Mouse (Mus musculus): ENCODE measurements around the gene Kcnk13. TPM values are rescaled to one million over a fixed set of nuclear protein-coding genes. Genes with fewer than 3 reads are reported as not detected.

Gene Kcnk13
- polyA plus RNA-seq, 1 experiment from 2014 or later: 0.37 TPM

- Histone ChIP-seq H3K9me3 (ENCODE audit: control insufficient read depth, low read length) (no peaks in the 10 kb centered on the region), H3K4me2 (ENCODE audit: low read length) (no peak overlapping the region), H3K4me3 (ENCODE audit: low read depth, low read length) (no peak overlapping the region), H3K27me3 (replicated peaks; ENCODE audit: control insufficient read depth, insufficient read depth, low read length) (peaks cover 17% of the 10 kb centered on the region; the same call in 1 of the 2 replicates), H3K4me1 (replicated peaks; ENCODE audit: control insufficient read depth, insufficient read depth, low read length) (no peaks in the 10 kb centered on the region), H3K27ac (ENCODE audit: low read depth) (no peak overlapping the region), H3K9ac (ENCODE audit: low read length) (no peak overlapping the region), H3K36me3 (ENCODE audit: control insufficient read depth, insufficient read depth, low read length) (no peaks in the 10 kb centered on the region)
- peak; percentile 40 for DNase-seq (ENCODE audit: low spot score)
- ATAC-seq (replicated peaks; ENCODE audit: low FRiP score, low TSS enrichment, low read depth): no peak
- WGBS: 66% methylated on average over 9 of the region's 9 CpGs
These were observed 5.9 kb upstream of the Kcnk13 start for GRCm38 (mm10) chr12:99958068-99959060.

GRCm38 (mm10) chr12:99959291-99959690 lies 5.0 kb upstream of the Kcnk13 start:
- H3K9ac ChIP-seq (ENCODE audit: low read length): no peak overlapping the region
- no peak overlapping the region for H3K4me3 ChIP-seq (ENCODE audit: low read depth, low read length)
- no peak overlapping the region for H3K4me2 ChIP-seq (ENCODE audit: low read length)
- H3K4me1 ChIP-seq (replicated peaks; ENCODE audit: control insufficient read depth, insufficient read depth, low read length): no peaks in the 10 kb centered on the region
- H3K27me3 ChIP-seq (replicated peaks; ENCODE audit: control insufficient read depth, insufficient read depth, low read length): peaks cover 26% of the 10 kb centered on the region
- DNase-seq (ENCODE audit: low spot score) (no peak), ATAC-seq (replicated peaks; ENCODE audit: low FRiP score, low TSS enrichment, low read depth) (no peak)
- H3K36me3 ChIP-seq (ENCODE audit: control insufficient read depth, insufficient read depth, low read length): no peaks in the 10 kb centered on the region
- H3K27ac ChIP-seq (ENCODE audit: low read depth): no peak overlapping the region
- H3K9me3 ChIP-seq (ENCODE audit: control insufficient read depth, low read length): no peaks in the 10 kb centered on the region

- WGBS: 34% methylated on average over 10 of the region's 10 CpGs
- no peak overlapping the region for H3K9ac ChIP-seq (ENCODE audit: low read length)
- no peak for DNase-seq (ENCODE audit: low spot score)
- no peak overlapping the region for H3K4me3 ChIP-seq (ENCODE audit: low read depth, low read length)
- H3K4me1 ChIP-seq (replicated peaks; ENCODE audit: control insufficient read depth, insufficient read depth, low read length): peaks cover 4% of the 10 kb centered on the region; the same call in 1 of the 2 replicates
- peaks cover 32% of the 10 kb centered on the region for H3K27me3 ChIP-seq (replicated peaks; ENCODE audit: control insufficient read depth, insufficient read depth, low read length)
- no peaks in the 10 kb centered on the region for H3K36me3 ChIP-seq (ENCODE audit: control insufficient read depth, insufficient read depth, low read length)
- H3K4me2 ChIP-seq (ENCODE audit: low read length): no peak overlapping the region
- no peak overlapping the region for H3K27ac ChIP-seq (ENCODE audit: low read depth)
- no peaks in the 10 kb centered on the region for H3K9me3 ChIP-seq (ENCODE audit: control insufficient read depth, low read length)
- no peak for ATAC-seq (replicated peaks; ENCODE audit: low FRiP score, low TSS enrichment, low read depth)
These were observed 4.4 kb upstream of the Kcnk13 start for GRCm38 (mm10) chr12:99959930-99960329.

GRCm38 (mm10) chr12:99960675-99961074 lies 3.6 kb upstream of the Kcnk13 start:
- 89% methylated on average over 7 of the region's 7 CpGs for WGBS
- Histone ChIP-seq H3K9me3 (ENCODE audit: control insufficient read depth, low read length) (no peaks in the 10 kb centered on the region), H3K4me2 (ENCODE audit: low read length) (no peak overlapping the region), H3K4me3 (ENCODE audit: low read depth, low read length) (no peak overlapping the region), H3K9ac (ENCODE audit: low read length) (no peak overlapping the region), H3K27ac (ENCODE audit: low read depth) (no peak overlapping the region), H3K4me1 (replicated peaks; ENCODE audit: control insufficient read depth, insufficient read depth, low read length) (peaks cover 9% of the 10 kb centered on the region; the same call in 1 of the 2 replicates), H3K36me3 (ENCODE audit: control insufficient read depth, insufficient read depth, low read length) (no peaks in the 10 kb centered on the region), H3K27me3 (replicated peaks; ENCODE audit: control insufficient read depth, insufficient read depth, low read length) (peaks cover 40% of the 10 kb centered on the region)
- DNase-seq (ENCODE audit: low spot score) (no peak), ATAC-seq (replicated peaks; ENCODE audit: low FRiP score, low TSS enrichment, low read depth) (no peak)

GRCm38 (mm10) chr12:99965203-99966115 lies 1.2 kb downstream of the Kcnk13 start:
- Histone ChIP-seq H3K4me2 (ENCODE audit: low read length) (peak overlapping the region; percentile 91), H3K27me3 (replicated peaks; ENCODE audit: control insufficient read depth, insufficient read depth, low read length) (peaks cover 74% of the 10 kb centered on the region), H3K4me1 (replicated peaks; ENCODE audit: control insufficient read depth, insufficient read depth, low read length) (peaks cover 19% of the 10 kb centered on the region; the same call in 1 of the 2 replicates), H3K27ac (ENCODE audit: low read depth) (no peak overlapping the region), H3K9ac (ENCODE audit: low read length) (0 out of 2 replicates have a peak overlapping the region, but pooled peaks have one; percentile 10), H3K9me3 (ENCODE audit: control insufficient read depth, low read length) (no peaks in the 10 kb centered on the region), H3K4me3 (ENCODE audit: low read depth, low read length) (peak overlapping the region; percentile 49), H3K36me3 (ENCODE audit: control insufficient read depth, insufficient read depth, low read length) (no peaks in the 10 kb centered on the region)
- WGBS: under 1% methylated on average over 76 of the region's 77 CpGs
- DNase-seq (ENCODE audit: low spot score): peak; percentile 82
- peak; percentile 24; the same call in 1 of the 2 replicates for ATAC-seq (replicated peaks; ENCODE audit: low FRiP score, low TSS enrichment, low read depth)

GRCm38 (mm10) chr12:99966116-99966770 lies 1.9 kb downstream of the Kcnk13 start:
- Histone ChIP-seq H3K27ac (ENCODE audit: low read depth) (no peak overlapping the region), H3K9ac (ENCODE audit: low read length) (no peak overlapping the region), H3K4me2 (ENCODE audit: low read length) (peak overlapping the region; percentile 91), H3K27me3 (replicated peaks; ENCODE audit: control insufficient read depth, insufficient read depth, low read length) (peaks cover 72% of the 10 kb centered on the region), H3K4me3 (ENCODE audit: low read depth, low read length) (peak overlapping the region; percentile 49), H3K9me3 (ENCODE audit: control insufficient read depth, low read length) (no peaks in the 10 kb centered on the region), H3K36me3 (ENCODE audit: control insufficient read depth, insufficient read depth, low read length) (no peaks in the 10 kb centered on the region), H3K4me1 (replicated peaks; ENCODE audit: control insufficient read depth, insufficient read depth, low read length) (peaks cover 19% of the 10 kb centered on the region; the same call in 1 of the 2 replicates)
- peak; percentile 60 for DNase-seq (ENCODE audit: low spot score)
- 5% methylated on average over 24 of the region's 25 CpGs for WGBS
- 0 out of 2 replicates have a peak, but pooled peaks have one; percentile 25 for ATAC-seq (replicated peaks; ENCODE audit: low FRiP score, low TSS enrichment, low read depth)

GRCm38 (mm10) chr12:99966881-99967363 lies 2.6 kb downstream of the Kcnk13 start:
- WGBS: 13% methylated on average over 12 of the region's 12 CpGs
- ATAC-seq (replicated peaks; ENCODE audit: low FRiP score, low TSS enrichment, low read depth) (no peak), DNase-seq (ENCODE audit: low spot score) (peak; percentile 54)
- H3K27ac ChIP-seq (ENCODE audit: low read depth): no peak overlapping the region
- H3K27me3 ChIP-seq (replicated peaks; ENCODE audit: control insufficient read depth, insufficient read depth, low read length): peaks cover 72% of the 10 kb centered on the region
- no peak overlapping the region for H3K9ac ChIP-seq (ENCODE audit: low read length)
- H3K4me2 ChIP-seq (ENCODE audit: low read length): no peak overlapping the region
- no peaks in the 10 kb centered on the region for H3K9me3 ChIP-seq (ENCODE audit: control insufficient read depth, low read length)
- no peak overlapping the region for H3K4me3 ChIP-seq (ENCODE audit: low read depth, low read length)
- H3K36me3 ChIP-seq (ENCODE audit: control insufficient read depth, insufficient read depth, low read length): no peaks in the 10 kb centered on the region
- H3K4me1 ChIP-seq (replicated peaks; ENCODE audit: control insufficient read depth, insufficient read depth, low read length): peaks cover 19% of the 10 kb centered on the region; the same call in 1 of the 2 replicates

- no peaks in the 10 kb centered on the region for H3K9me3 ChIP-seq (ENCODE audit: control insufficient read depth, low read length)
- H3K4me2 ChIP-seq (ENCODE audit: low read length): no peak overlapping the region
- ATAC-seq (replicated peaks; ENCODE audit: low FRiP score, low TSS enrichment, low read depth) (no peak), DNase-seq (ENCODE audit: low spot score) (no peak)
- H3K27ac ChIP-seq (ENCODE audit: low read depth): no peak overlapping the region
- peaks cover 15% of the 10 kb centered on the region; the same call in 1 of the 2 replicates for H3K4me1 ChIP-seq (replicated peaks; ENCODE audit: control insufficient read depth, insufficient read depth, low read length)
- no peak overlapping the region for H3K4me3 ChIP-seq (ENCODE audit: low read depth, low read length)
- no peak overlapping the region for H3K9ac ChIP-seq (ENCODE audit: low read length)
- peaks cover 49% of the 10 kb centered on the region for H3K27me3 ChIP-seq (replicated peaks; ENCODE audit: control insufficient read depth, insufficient read depth, low read length)
- H3K36me3 ChIP-seq (ENCODE audit: control insufficient read depth, insufficient read depth, low read length): no peaks in the 10 kb centered on the region
- 64% methylated on average over 4 of the region's 4 CpGs for WGBS
These were observed 5.6 kb downstream of the Kcnk13 start for GRCm38 (mm10) chr12:99969906-99970305.
